Comparison of ENCODE assay signal across 23 mouse cellular contexts in genomic region chr10:52258180-52258948, GRCm38 (mm10). TPM values are rescaled to one million over a fixed set of nuclear protein-coding genes. Genes with fewer than 3 reads are reported as not detected.
DNase-seq lines count a peak whose midpoint lies in the region; ATAC-seq and TF ChIP-seq lines count a peak whose summit lies in the region.
"Had no signal": no experiment of that assay in that cellular context is flagged by ENCODE, and none has a peak within 500 bp of the region (broad histone marks: within the 10 kb centered on the region; RNA-seq: fewer than 3 reads in every experiment).

No protein-coding gene starts in this region.

- peak; percentile 36; the same call in 1 of the 2 replicates for ATAC-seq in forebrain, embryonic 13.5 days
- no peak for ATAC-seq in forebrain, postnatal 0 days
- ATAC-seq in midbrain, embryonic 13.5 days: peak; percentile 75
- ATAC-seq in midbrain, embryonic 11.5 days (ENCODE audit: low FRiP score): no peak
- peak; percentile 62; the same call in 1 of the 2 replicates for ATAC-seq in midbrain, postnatal 0 days (ENCODE audit: low FRiP score)
- ATAC-seq: intestine, embryonic 15.5 days had no signal

- no peak for TF ChIP-seq CTCF in forebrain, postnatal 0 days (IDR thresholded peaks at IDR 0.05; ENCODE audit: low read depth)
- TF ChIP-seq CTCF in midbrain, postnatal 0 days (IDR thresholded peaks at IDR 0.05): no peak

- no peak overlapping the region for H3K4me2 ChIP-seq in forebrain, embryonic 13.5 days
- H3K4me2 ChIP-seq in forebrain, postnatal 0 days (ENCODE audit: low read depth): no peak overlapping the region
- H3K4me2 ChIP-seq in midbrain, embryonic 13.5 days (replicated peaks): no peak overlapping the region
- no peak overlapping the region for H3K4me2 ChIP-seq in midbrain, embryonic 11.5 days
- H3K4me2 ChIP-seq in midbrain, postnatal 0 days (ENCODE audit: low read depth, low read length, poor library complexity, severe bottlenecking): no peak overlapping the region
- H3K4me2 ChIP-seq: hindbrain, embryonic 15.5 days; intestine, embryonic 15.5 days; lung, embryonic 14.5 days had no signal

- DNase-seq in forebrain, postnatal 0 days: no peak
- no peak for DNase-seq in midbrain, embryonic 11.5 days (ENCODE audit: low spot score, missing footprints)
- DNase-seq in embryo, embryonic 11 days: peak; percentile 11
- no peak for DNase-seq in midbrain, postnatal 0 days (ENCODE audit: low spot score)
- DNase-seq in heart, adult 9 months (ENCODE audit: low spot score in 2 of 2): no peak
- DNase-seq: adrenal gland, postnatal 25 days; cerebellum, adult 9-10 months; heart, postnatal 4 days; kidney, adult 9 months; kidney, postnatal 25 days; lung, embryonic 14.5 days; retina, postnatal 1 day; right cerebral cortex, postnatal 25 days; thymus, postnatal 25 days had no signal

- H3K4me3 ChIP-seq in forebrain, embryonic 13.5 days: no peak overlapping the region
- no peak overlapping the region for H3K4me3 ChIP-seq in forebrain, postnatal 0 days (ENCODE audit: low read depth, low read length)
- no peak overlapping the region for H3K4me3 ChIP-seq in midbrain, embryonic 13.5 days (replicated peaks)
- no peak overlapping the region for H3K4me3 ChIP-seq in midbrain, embryonic 11.5 days (ENCODE audit: low read depth, low read length)
- H3K4me3 ChIP-seq in midbrain, postnatal 0 days (ENCODE audit: low read depth, low read length): no peak overlapping the region
- H3K4me3 ChIP-seq: heart, embryonic 10.5 days; hindbrain, embryonic 15.5 days; intestine, embryonic 15.5 days; layer of hippocampus, adult 2 months had no signal

- H3K9ac ChIP-seq in forebrain, embryonic 13.5 days: no peak overlapping the region
- no peak overlapping the region for H3K9ac ChIP-seq in forebrain, postnatal 0 days
- no peak overlapping the region for H3K9ac ChIP-seq in midbrain, embryonic 13.5 days (replicated peaks)
- H3K9ac ChIP-seq in midbrain, embryonic 11.5 days (ENCODE audit: low read length): no peak overlapping the region
- H3K9ac ChIP-seq in midbrain, postnatal 0 days (replicated peaks; ENCODE audit: low read length, poor library complexity, severe bottlenecking): no peak overlapping the region
- H3K9ac ChIP-seq: hindbrain, embryonic 15.5 days; intestine, embryonic 15.5 days; liver, embryonic 14.5 days; lung, embryonic 14.5 days had no signal

- no peaks in the 10 kb centered on the region for H3K36me3 ChIP-seq in forebrain, embryonic 13.5 days (ENCODE audit: poor library complexity, severe bottlenecking)
- H3K36me3 ChIP-seq in forebrain, postnatal 0 days (ENCODE audit: insufficient read depth): no peaks in the 10 kb centered on the region
- H3K36me3 ChIP-seq in midbrain, embryonic 13.5 days: no peaks in the 10 kb centered on the region
- H3K36me3 ChIP-seq in midbrain, embryonic 11.5 days (ENCODE audit: control insufficient read depth, insufficient read depth, low read length): no peaks in the 10 kb centered on the region
- H3K36me3 ChIP-seq in midbrain, postnatal 0 days (ENCODE audit: insufficient read depth, low read length): no peaks in the 10 kb centered on the region
- H3K36me3 ChIP-seq: heart, embryonic 10.5 days; hindbrain, embryonic 15.5 days; intestine, embryonic 15.5 days had no signal

- H3K9me3 ChIP-seq in forebrain, embryonic 13.5 days (replicated peaks): no peaks in the 10 kb centered on the region
- no peaks in the 10 kb centered on the region for H3K9me3 ChIP-seq in forebrain, postnatal 0 days (ENCODE audit: low read length)
- no peaks in the 10 kb centered on the region for H3K9me3 ChIP-seq in midbrain, embryonic 13.5 days
- no peaks in the 10 kb centered on the region for H3K9me3 ChIP-seq in midbrain, embryonic 11.5 days (ENCODE audit: control insufficient read depth, low read length)
- no peaks in the 10 kb centered on the region for H3K9me3 ChIP-seq in midbrain, postnatal 0 days (ENCODE audit: low read length)
- H3K9me3 ChIP-seq: heart, embryonic 10.5 days; hindbrain, embryonic 15.5 days; intestine, embryonic 15.5 days had no signal

- H3K4me1 ChIP-seq in forebrain, embryonic 13.5 days: peaks cover 16% of the 10 kb centered on the region
- H3K4me1 ChIP-seq in forebrain, postnatal 0 days (ENCODE audit: insufficient read depth): no peaks in the 10 kb centered on the region
- H3K4me1 ChIP-seq in midbrain, embryonic 13.5 days (replicated peaks): peaks cover 3% of the 10 kb centered on the region
- H3K4me1 ChIP-seq in midbrain, embryonic 11.5 days (ENCODE audit: control insufficient read depth, insufficient read depth, low read length): no peaks in the 10 kb centered on the region
- no peaks in the 10 kb centered on the region for H3K4me1 ChIP-seq in midbrain, postnatal 0 days (ENCODE audit: insufficient read depth, low read length)
- H3K4me1 ChIP-seq: hindbrain, embryonic 15.5 days had no signal

- H3K27me3 ChIP-seq in forebrain, embryonic 13.5 days: no peaks in the 10 kb centered on the region
- H3K27me3 ChIP-seq in forebrain, postnatal 0 days (ENCODE audit: insufficient read depth, low read length): no peaks in the 10 kb centered on the region
- no peaks in the 10 kb centered on the region for H3K27me3 ChIP-seq in midbrain, embryonic 13.5 days
- no peaks in the 10 kb centered on the region for H3K27me3 ChIP-seq in midbrain, embryonic 11.5 days (ENCODE audit: control insufficient read depth, insufficient read depth, low read length)
- H3K27me3 ChIP-seq in midbrain, postnatal 0 days (ENCODE audit: insufficient read depth, low read length): no peaks in the 10 kb centered on the region
- H3K27me3 ChIP-seq: hindbrain, embryonic 15.5 days; intestine, embryonic 15.5 days had no signal

- H3K27ac ChIP-seq in forebrain, embryonic 13.5 days: no peak overlapping the region
- no peak overlapping the region for H3K27ac ChIP-seq in forebrain, postnatal 0 days (ENCODE audit: low read depth, low read length)
- H3K27ac ChIP-seq in midbrain, embryonic 13.5 days: no peak overlapping the region
- H3K27ac ChIP-seq in midbrain, embryonic 11.5 days (ENCODE audit: low read depth, low read length): no peak overlapping the region
- no peak overlapping the region for H3K27ac ChIP-seq in midbrain, postnatal 0 days (ENCODE audit: low read depth, low read length)
- H3K27ac ChIP-seq: heart, embryonic 10.5 days; hindbrain, embryonic 15.5 days; intestine, embryonic 15.5 days; layer of hippocampus, adult 2 months; liver, embryonic 14.5 days had no signal

- 60% methylated on average over 13 of the region's 13 CpGs for WGBS in forebrain, embryonic 13.5 days
- 58% methylated on average over 13 of the region's 13 CpGs for WGBS in forebrain, postnatal 0 days
- WGBS in midbrain, embryonic 13.5 days: 60% methylated on average over 13 of the region's 13 CpGs
- 65% methylated on average over 13 of the region's 13 CpGs for WGBS in midbrain, embryonic 11.5 days
- 43% methylated on average over 13 of the region's 13 CpGs for WGBS in midbrain, postnatal 0 days

RNA-seq across cellular contexts. Expression of gene Dcbld1, which starts 24.9 kb away (rescaled TPM):
- polyA plus RNA-seq in forebrain, embryonic 13.5 days (2015; fragmentation: Nextera tagmentation; extraction: Ambion mirVana): 21.8 and 22.7 TPM in 2 replicates
- 8.8 and 11.3 TPM in 2 replicates for total RNA-seq in forebrain, postnatal 0 days (2014; rRNA removed)
- polyA plus RNA-seq in forebrain, postnatal 0 days (2015; fragmentation: Nextera tagmentation; extraction: Ambion mirVana): 15.8 and 19.1 TPM in 2 replicates
- 14.6 and 15.8 TPM in 2 replicates for polyA plus RNA-seq in midbrain, embryonic 13.5 days (2015; fragmentation: Nextera tagmentation; extraction: Ambion mirVana)
- 16.5 and 17.4 TPM in 2 replicates for polyA plus RNA-seq in midbrain, embryonic 11.5 days (2014; fragmentation: Nextera tagmentation; extraction: Ambion mirVana)
- total RNA-seq in midbrain, postnatal 0 days (2014; rRNA removed): 11.8 and 12.6 TPM in 2 replicates
- 19.3 and 20.5 TPM in 2 replicates for polyA plus RNA-seq in midbrain, postnatal 0 days (2015; fragmentation: Nextera tagmentation; extraction: Ambion mirVana)
- total RNA-seq: common myeloid progenitor, adult 5-6 weeks; megakaryocyte, adult 5-6 weeks had no signal

Comparison
In these comparisons a context has a peak if more than half of its experiments do, and no peak if none do; other contexts are left out.
1. ATAC-seq: peak in forebrain, embryonic 13.5 days (single experiment), midbrain, embryonic 13.5 days (single experiment) and midbrain, postnatal 0 days (single experiment); none in forebrain, postnatal 0 days (single experiment) and midbrain, embryonic 11.5 days (single experiment).